Mouse (Mus musculus) small intestine, adult 10 weeks (tissue): ENCODE measurements around the gene Wif1. TPM values are rescaled to one million over a fixed set of nuclear protein-coding genes. Genes with fewer than 3 reads are reported as not detected.

Source experiments
- polyA plus RNA-seq: library from polyadenylated mRNA; stranded (reverse); fragments of 350-450 nt; fragmentation: Illumina TruSeq; extraction: RNeasy Lipid Tissue Mini Kit (QIAGEN cat#74804); gene quantifications from one replicate; pipeline ENCODE4 v1.2.3, GENCODE M21; 2014; ENCODE audit warnings: low replicate concordance

Wif1 gene
- polyA plus RNA-seq: 1.9 TPM

GRCm38 (mm10) chr10:121033826-121034568 lies at the start of gene Wif1:
Gene Wif1, plus strand, starts transcription at chr10:121033960.

Other genes with a start within 250 kb of the Wif1 start
- gene Msrb3, start 134.9 kb upstream of the Wif1 start, polyA plus RNA-seq: 7.1 TPM
- 18.9 TPM for gene Lemd3, start 54.6 kb upstream of the Wif1 start, polyA plus RNA-seq